Mouse (Mus musculus) liver, embryonic 16.5 days (tissue): ENCODE data around the gene Hmgb1. TPM values are rescaled to one million over a fixed set of nuclear protein-coding genes. Genes with fewer than 3 reads are reported as not detected.

ENCODE experiments used
- ATAC-seq: fragments of 200-750 bp; cut with Nextera tagmentation; 2 replicates; pipeline ENCODE4 v1.8.0; 2017; ENCODE audit warnings: low read depth, mild to moderate bottlenecking, moderate number of reproducible peaks, moderate library complexity
- H3K27ac ChIP-seq: fragments of 300-500 bp; sonication (generic); 2 replicates; pipeline ENCODE4 v1.5.1; 2014; ENCODE audit warnings: mild to moderate bottlenecking, low read length
- H3K27me3 ChIP-seq: fragments of 300-500 bp; sonication (generic); 2 replicates; pipeline ENCODE4 v1.6.1; 2014; ENCODE audit warnings: low read depth, low read length, mixed read lengths; ENCODE audit not compliant: control insufficient read depth, insufficient read depth
- H3K36me3 ChIP-seq: fragments of 300-500 bp; sonication (generic); 2 replicates; pipeline ENCODE4 v1.6.1; 2014; ENCODE audit warnings: mild to moderate bottlenecking; ENCODE audit not compliant: control insufficient read depth, insufficient read depth
- H3K4me1 ChIP-seq: fragments of 300-500 bp; sonication (generic); 2 replicates; pipeline ENCODE4 v1.6.1; 2014; ENCODE audit warnings: low read depth, low read length, mixed read lengths; ENCODE audit not compliant: control insufficient read depth
- H3K4me2 ChIP-seq: fragments of 300-500 bp; sonication (generic); 2 replicates; pipeline ENCODE4 v1.6.1; 2014; ENCODE audit warnings: low read depth, low read length, mixed read lengths
- H3K4me3 ChIP-seq: fragments of 300-500 bp; sonication (generic); 2 replicates; pipeline ENCODE4 v1.5.1; 2014; ENCODE audit warnings: low read depth, mild to moderate bottlenecking, low read length
- H3K9ac ChIP-seq: fragments of 300-500 bp; sonication (generic); 2 replicates; pipeline ENCODE4 v1.6.1; 2014; ENCODE audit warnings: low read depth, low read length
- H3K9me3 ChIP-seq: fragments of 300-500 bp; sonication (generic); replicated peaks from 2 replicates; pipeline ENCODE4 v1.6.1; 2016; ENCODE audit warnings: low read length; ENCODE audit not compliant: control insufficient read depth
- WGBS: fragments of 180-500 bp; shearing (Covaris S2); extraction: QIAGEN DNeasy Blood & Tissue Kit; methylation state at CpG from one replicate; pipeline ENCODE4 v1.1.7; 2014; ENCODE audit not compliant: insufficient replicate concordance; 5-methylcytosine and 5-hydroxymethylcytosine counted together
- polyA plus RNA-seq: library from polyadenylated mRNA; unstranded; fragments of >200 nt; fragmentation: Nextera tagmentation; extraction: Ambion mirVana; gene quantifications from 2 replicates; pipeline ENCODE4 v1.2.1, GENCODE M21; 2015

The Hmgb1 gene
- polyA plus RNA-seq, 1 experiment from 2014 or later, result 379 TPM

- H3K36me3 ChIP-seq, result no peaks in the 10 kb centered on the region
- no peak overlapping the region for H3K4me2 ChIP-seq
- H3K4me3 ChIP-seq, result no peak overlapping the region
- H3K27ac ChIP-seq, result no peak overlapping the region
- peaks cover 5% of the 10 kb centered on the region for H3K4me1 ChIP-seq
- no peaks in the 10 kb centered on the region for H3K27me3 ChIP-seq
- H3K9me3 ChIP-seq, result no peaks in the 10 kb centered on the region
- WGBS, result 82% methylated on average over 3 of the region's 3 CpGs
- no peak for ATAC-seq
- H3K9ac ChIP-seq, result no peak overlapping the region
Observed at GRCm38 (mm10) chr5:149179826-149180225, 4.5 kb downstream of the Hmgb1 start.

- Histone ChIP-seq H3K9me3 (no peaks in the 10 kb centered on the region), H3K4me2 (no peak overlapping the region), H3K4me1 (peaks cover 5% of the 10 kb centered on the region), H3K36me3 (no peaks in the 10 kb centered on the region), H3K9ac (no peak overlapping the region), H3K27me3 (no peaks in the 10 kb centered on the region), H3K27ac (no peak overlapping the region), H3K4me3 (no peak overlapping the region)
- no peak for ATAC-seq
- WGBS, result 79% methylated on average over 5 of the region's 5 CpGs
Observed at GRCm38 (mm10) chr5:149178095-149178494, 6.2 kb downstream of the Hmgb1 start.

DNA sequence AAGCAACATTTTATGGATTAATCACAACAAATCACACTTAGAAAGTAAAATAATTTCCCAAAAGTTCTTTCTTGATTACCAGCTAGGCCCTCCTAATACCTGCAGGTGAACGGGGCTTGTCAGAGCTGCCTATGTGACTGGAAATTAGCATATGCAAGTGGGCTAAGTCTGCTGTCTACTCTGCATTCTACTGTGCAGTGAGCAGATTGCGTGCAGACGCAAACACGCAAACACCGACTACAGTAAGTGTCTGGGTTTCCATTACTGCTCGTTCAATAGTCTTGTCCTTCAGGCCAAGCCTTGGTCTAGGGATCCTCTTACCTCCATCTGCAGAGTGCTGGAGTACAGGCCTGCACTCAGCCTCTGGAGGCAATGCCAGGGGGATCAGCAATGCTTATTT is 8.6 kb downstream of the Hmgb1 start:
- no peak overlapping the region for H3K9ac ChIP-seq
- no peaks in the 10 kb centered on the region for H3K4me1 ChIP-seq
- no peak overlapping the region for H3K27ac ChIP-seq
- no peak for ATAC-seq
- H3K27me3 ChIP-seq, result no peaks in the 10 kb centered on the region
- H3K9me3 ChIP-seq, result no peaks in the 10 kb centered on the region
- H3K4me2 ChIP-seq, result no peak overlapping the region
- 84% methylated on average over 6 of the region's 6 CpGs for WGBS
- H3K4me3 ChIP-seq, result no peak overlapping the region
- no peaks in the 10 kb centered on the region for H3K36me3 ChIP-seq

DNA sequence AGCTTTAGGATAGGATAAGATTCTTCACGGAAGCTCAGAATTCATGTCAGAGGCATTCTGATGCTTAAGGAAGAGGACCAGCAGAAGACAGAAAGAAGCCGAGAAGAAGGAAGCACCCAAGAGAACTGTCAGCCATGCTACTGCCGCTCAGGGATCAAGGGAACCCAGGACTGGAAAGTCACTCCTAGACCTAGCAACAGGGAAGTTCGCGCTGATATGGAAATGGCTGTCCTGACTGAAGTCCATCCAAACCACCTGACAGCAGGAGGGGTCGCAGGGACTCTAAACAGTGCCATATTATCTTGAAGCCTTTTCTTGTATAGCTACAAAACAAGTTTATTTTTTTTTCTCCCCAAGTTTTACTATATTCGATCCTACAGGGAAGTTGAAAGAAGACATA is 9.8 kb downstream of the Hmgb1 start:
- Histone ChIP-seq H3K4me3 (no peak overlapping the region), H3K36me3 (no peaks in the 10 kb centered on the region), H3K9ac (no peak overlapping the region), H3K27ac (no peak overlapping the region), H3K9me3 (no peaks in the 10 kb centered on the region), H3K27me3 (no peaks in the 10 kb centered on the region), H3K4me1 (no peaks in the 10 kb centered on the region), H3K4me2 (no peak overlapping the region)
- ATAC-seq, result no peak
- 78% methylated on average over 7 of the region's 7 CpGs for WGBS

GRCm38 (mm10) chr5:149172246-149172645 is 12.0 kb downstream of the Hmgb1 start:
- 58% methylated on average over 10 of the region's 10 CpGs for WGBS
- ATAC-seq, result no peak
- H3K36me3 ChIP-seq, result no peaks in the 10 kb centered on the region
- no peak overlapping the region for H3K4me2 ChIP-seq
- no peak overlapping the region for H3K27ac ChIP-seq
- H3K9ac ChIP-seq, result no peak overlapping the region
- H3K9me3 ChIP-seq, result no peaks in the 10 kb centered on the region
- H3K27me3 ChIP-seq, result no peaks in the 10 kb centered on the region
- no peak overlapping the region for H3K4me3 ChIP-seq
- H3K4me1 ChIP-seq, result no peaks in the 10 kb centered on the region

- Histone ChIP-seq H3K9me3 (no peaks in the 10 kb centered on the region), H3K4me3 (no peak overlapping the region), H3K4me1 (no peaks in the 10 kb centered on the region), H3K36me3 (no peaks in the 10 kb centered on the region), H3K27me3 (no peaks in the 10 kb centered on the region), H3K4me2 (no peak overlapping the region), H3K27ac (no peak overlapping the region), H3K9ac (no peak overlapping the region)
- WGBS, result 52% methylated on average over 8 of the region's 8 CpGs
- peak; percentile 62 for ATAC-seq
Observed at GRCm38 (mm10) chr5:149170841-149171588, 13.3 kb downstream of the Hmgb1 start.

GRCm38 (mm10) chr5:149168816-149169215 is 15.5 kb downstream of the Hmgb1 start:
- ATAC-seq, result no peak
- H3K9me3 ChIP-seq, result no peaks in the 10 kb centered on the region
- no peak overlapping the region for H3K4me2 ChIP-seq
- H3K27ac ChIP-seq, result no peak overlapping the region
- no peak overlapping the region for H3K4me3 ChIP-seq
- 85% methylated on average over 9 of the region's 9 CpGs for WGBS
- H3K27me3 ChIP-seq, result no peaks in the 10 kb centered on the region
- H3K36me3 ChIP-seq, result no peaks in the 10 kb centered on the region
- H3K4me1 ChIP-seq, result no peaks in the 10 kb centered on the region
- H3K9ac ChIP-seq, result no peak overlapping the region

GRCm38 (mm10) chr5:149168051-149168450 is 16.2 kb downstream of the Hmgb1 start:
- Histone ChIP-seq H3K9ac (no peak overlapping the region), H3K4me3 (no peak overlapping the region), H3K4me1 (no peaks in the 10 kb centered on the region), H3K27me3 (no peaks in the 10 kb centered on the region), H3K9me3 (no peaks in the 10 kb centered on the region), H3K36me3 (no peaks in the 10 kb centered on the region), H3K27ac (no peak overlapping the region), H3K4me2 (no peak overlapping the region)
- ATAC-seq, result no peak
- WGBS, result 77% methylated on average over 2 of the region's 2 CpGs

GRCm38 (mm10) chr5:149166011-149166410 is 18.3 kb downstream of the Hmgb1 start:
- H3K4me3 ChIP-seq, result no peak overlapping the region
- H3K4me1 ChIP-seq, result no peaks in the 10 kb centered on the region
- no peak for ATAC-seq
- H3K4me2 ChIP-seq, result no peak overlapping the region
- no peaks in the 10 kb centered on the region for H3K9me3 ChIP-seq
- H3K27me3 ChIP-seq, result no peaks in the 10 kb centered on the region
- H3K36me3 ChIP-seq, result no peaks in the 10 kb centered on the region
- no peak overlapping the region for H3K27ac ChIP-seq
- WGBS, result 81% methylated on average over 10 of the region's 10 CpGs
- no peak overlapping the region for H3K9ac ChIP-seq
